Mouse (Mus musculus) heart, postnatal 0 days (tissue): Measurements from ENCODE around the gene Cdk17. TPM values are rescaled to one million over a fixed set of nuclear protein-coding genes. Genes with fewer than 3 reads are reported as not detected.

Experiments used
- ATAC-seq: fragments of 200-750 bp; cut with Nextera tagmentation; 2 replicates; pipeline ENCODE4 v1.8.0; 2017; ENCODE audit warnings: low read depth, moderate number of reproducible peaks, moderate library complexity; ENCODE audit not compliant: insufficient read depth
- DNase-seq: peaks from one replicate; pipeline ENCODE4 v3.0.0-alpha.2; 2016; ENCODE audit warnings: low spot score
- H3K27ac ChIP-seq: fragments of 300-500 bp; sonication (generic); 2 replicates; pipeline ENCODE4 v1.5.1; 2014; ENCODE audit warnings: low read depth, mild to moderate bottlenecking
- H3K27me3 ChIP-seq: fragments of 300-500 bp; sonication (generic); 2 replicates; pipeline ENCODE4 v1.6.1; 2014; ENCODE audit warnings: low read length, mixed read lengths; ENCODE audit not compliant: control insufficient read depth, insufficient read depth
- H3K36me3 ChIP-seq: fragments of 300-500 bp; sonication (generic); replicated peaks from 2 replicates; pipeline ENCODE4 v1.6.1; 2014; ENCODE audit warnings: low read length, mixed read lengths; ENCODE audit not compliant: control insufficient read depth, insufficient read depth
- H3K4me1 ChIP-seq: fragments of 300-500 bp; sonication (generic); 2 replicates; pipeline ENCODE4 v1.6.1; 2014; ENCODE audit warnings: antibody characterized with exemption; ENCODE audit not compliant: control insufficient read depth, insufficient read depth
- H3K4me2 ChIP-seq: fragments of 300-500 bp; sonication (generic); 2 replicates; pipeline ENCODE4 v1.6.1; 2014; ENCODE audit warnings: low read depth, mild to moderate bottlenecking, low read length, moderate library complexity
- H3K4me3 ChIP-seq: fragments of 300-500 bp; sonication (generic); 2 replicates; pipeline ENCODE4 v1.5.1; 2014; ENCODE audit warnings: low read depth, low read length
- H3K9ac ChIP-seq: fragments of 300-500 bp; sonication (generic); replicated peaks from 2 replicates; pipeline ENCODE4 v1.6.1; 2014; ENCODE audit warnings: low read depth, low read length, mixed read lengths
- H3K9me3 ChIP-seq: fragments of 300-500 bp; sonication (generic); replicated peaks from 2 replicates; pipeline ENCODE4 v1.6.1; 2016; ENCODE audit warnings: low read length; ENCODE audit not compliant: control insufficient read depth
- CTCF ChIP-seq: IDR thresholded peaks from 2 replicates; pipeline ENCODE4 v1.5.1; 2016; ENCODE audit warnings: antibody characterized with exemption, control low read depth, low read depth
- EP300 ChIP-seq: IDR thresholded peaks from 2 replicates; pipeline ENCODE4 v1.6.1; 2016; ENCODE audit warnings: antibody characterized with exemption, low read depth
- WGBS: fragments of 180-500 bp; shearing (Covaris S2); extraction: QIAGEN DNeasy Blood & Tissue Kit; methylation state at CpG from one replicate; pipeline ENCODE4 v1.1.7; 2014; 5-methylcytosine and 5-hydroxymethylcytosine counted together
- polyA plus RNA-seq: library from polyadenylated mRNA; unstranded; fragments of >200 nt; fragmentation: Nextera tagmentation; extraction: Ambion mirVana; gene quantifications from 2 replicates; pipeline ENCODE4 v1.2.1, GENCODE M21; 2015
- total RNA-seq: library from RNA; depleted of rRNA; stranded (reverse); fragments of >200 nt; gene quantifications from 2 replicates; pipeline ENCODE4 v1.2.3, GENCODE M21; 2014; ENCODE audit warnings: low replicate concordance

Cdk17 gene
- total and polyA plus RNA-seq, 2 experiments from 2014 or later, result 12.3 to 40.2 TPM

- peaks cover 27% of the 10 kb centered on the region; the same call in 1 of the 2 replicates for H3K36me3 ChIP-seq
- DNase-seq (no peak), ATAC-seq (peak; percentile 22; the same call in 1 of the 2 replicates)
- no peaks in the 10 kb centered on the region for H3K27me3 ChIP-seq
- no peak overlapping the region for H3K4me2 ChIP-seq
- no peaks in the 10 kb centered on the region for H3K9me3 ChIP-seq
- TF ChIP-seq CTCF, result no peak
- no peak for TF ChIP-seq EP300
- peaks cover 38% of the 10 kb centered on the region for H3K4me1 ChIP-seq
- no peak overlapping the region for H3K9ac ChIP-seq
- H3K4me3 ChIP-seq, result no peak overlapping the region
- WGBS, result 49% methylated on average over 12 of the region's 12 CpGs
- peak overlapping the region; percentile 41 for H3K27ac ChIP-seq
These were observed 121.9 kb downstream of the Cdk17 start for GRCm38 (mm10) chr10:93282526-93282964.

DNA sequence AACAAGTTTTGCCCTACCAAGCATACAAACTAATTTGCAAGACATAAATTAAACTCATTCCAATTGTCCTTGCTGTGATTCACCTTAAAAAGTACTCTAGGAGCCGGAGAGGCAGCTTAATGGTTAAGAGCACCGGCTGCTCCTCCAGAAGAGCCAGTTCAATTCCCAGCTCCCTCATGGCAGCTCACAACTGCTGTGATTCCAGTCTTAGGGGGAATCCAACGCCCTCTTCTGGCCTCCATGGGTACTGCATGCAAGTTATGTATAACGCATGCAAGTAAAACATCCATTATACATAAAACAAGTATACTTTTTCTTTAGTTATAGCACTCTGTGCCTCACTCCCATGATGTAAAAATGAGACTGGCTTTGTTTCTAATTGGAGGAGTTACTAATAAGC lies 122.6 kb downstream of the Cdk17 start:
- TF ChIP-seq EP300 (no peak), CTCF (peak; percentile 39)
- Histone ChIP-seq H3K4me1 (peaks cover 41% of the 10 kb centered on the region), H3K27me3 (no peaks in the 10 kb centered on the region), H3K27ac (peak overlapping the region; percentile 41), H3K4me2 (no peak overlapping the region), H3K9ac (no peak overlapping the region), H3K9me3 (no peaks in the 10 kb centered on the region), H3K36me3 (peaks cover 27% of the 10 kb centered on the region; the same call in 1 of the 2 replicates), H3K4me3 (no peak overlapping the region)
- ATAC-seq, result no peak
- 73% methylated on average over 4 of the region's 4 CpGs for WGBS
- no peak for DNase-seq

- WGBS, result 69% methylated on average over 5 of the region's 5 CpGs
- H3K27ac ChIP-seq, result peak overlapping the region; percentile 67
- no peaks in the 10 kb centered on the region for H3K9me3 ChIP-seq
- H3K9ac ChIP-seq, result no peak overlapping the region
- no peak for DNase-seq
- H3K4me1 ChIP-seq, result peaks cover 34% of the 10 kb centered on the region
- ATAC-seq, result no peak
- peaks cover 27% of the 10 kb centered on the region; the same call in 1 of the 2 replicates for H3K36me3 ChIP-seq
- H3K4me3 ChIP-seq, result no peak overlapping the region
- H3K27me3 ChIP-seq, result no peaks in the 10 kb centered on the region
- TF ChIP-seq EP300 (peak; percentile 77; the same call in 1 of the 2 replicates), CTCF (no peak)
- no peak overlapping the region for H3K4me2 ChIP-seq
These were observed 124.8 kb downstream of the Cdk17 start for GRCm38 (mm10) chr10:93285489-93285888.

GRCm38 (mm10) chr10:93287551-93288145 lies 127.0 kb downstream of the Cdk17 start:
- H3K9ac ChIP-seq, result no peak overlapping the region
- 55% methylated on average over 8 of the region's 8 CpGs for WGBS
- no peak for TF ChIP-seq CTCF
- no peak for TF ChIP-seq EP300
- H3K4me3 ChIP-seq, result no peak overlapping the region
- no peaks in the 10 kb centered on the region for H3K27me3 ChIP-seq
- peaks cover 16% of the 10 kb centered on the region; the same call in 1 of the 2 replicates for H3K36me3 ChIP-seq
- ATAC-seq, result no peak
- H3K4me1 ChIP-seq, result peaks cover 23% of the 10 kb centered on the region
- H3K27ac ChIP-seq, result peak overlapping the region; percentile 64
- no peak overlapping the region for H3K4me2 ChIP-seq
- H3K9me3 ChIP-seq, result no peaks in the 10 kb centered on the region
- DNase-seq, result no peak

DNA sequence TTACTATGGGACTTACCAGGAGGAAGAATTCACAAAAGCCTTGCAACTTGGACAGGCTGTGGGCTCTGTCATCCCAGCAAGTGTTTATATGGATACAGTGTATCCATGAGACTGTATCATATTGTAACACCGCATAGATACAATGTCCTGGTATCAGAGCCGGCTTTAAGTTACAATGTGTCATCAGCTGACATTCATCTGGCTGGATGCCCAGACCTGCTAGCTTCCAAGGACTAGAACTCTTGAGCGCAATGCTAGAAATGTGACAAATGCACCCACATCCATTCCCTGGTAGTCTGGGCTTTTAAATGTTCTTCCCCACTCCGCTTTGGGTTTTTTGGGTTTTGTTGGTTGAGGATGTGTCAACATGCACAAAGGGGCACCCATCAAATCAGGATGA lies 127.7 kb downstream of the Cdk17 start:
- no peak overlapping the region for H3K9ac ChIP-seq
- no peak overlapping the region for H3K4me3 ChIP-seq
- peaks cover 14% of the 10 kb centered on the region; the same call in 1 of the 2 replicates for H3K36me3 ChIP-seq
- H3K9me3 ChIP-seq, result no peaks in the 10 kb centered on the region
- peaks cover 25% of the 10 kb centered on the region for H3K4me1 ChIP-seq
- DNase-seq, result peak; percentile 76
- H3K27ac ChIP-seq, result peak overlapping the region; percentile 64
- no peaks in the 10 kb centered on the region for H3K27me3 ChIP-seq
- WGBS, result 18% methylated on average over 4 of the region's 4 CpGs
- TF ChIP-seq CTCF, result no peak
- no peak for TF ChIP-seq EP300
- ATAC-seq, result peak; percentile 18; the same call in 1 of the 2 replicates
- H3K4me2 ChIP-seq, result no peak overlapping the region
